Mouse (Mus musculus) E14TG2a.4 (cell line): ENCODE data around the gene Tcf7l1.

Source experiments
- CTCF ChIP-seq: conservative IDR thresholded peaks from 2 replicates; pipeline ENCODE4 v1.5.1; 2014; ENCODE audit warnings: low read length
- NANOG ChIP-seq: IDR thresholded peaks from 2 replicates; pipeline ENCODE4 v1.6.1; 2014; ENCODE audit warnings: borderline replicate concordance, low read length, mixed read lengths
- POU5F1 ChIP-seq: IDR thresholded peaks from 2 replicates; pipeline ENCODE4 v1.6.1; 2014; ENCODE audit warnings: low read length, borderline replicate concordance

DNA sequence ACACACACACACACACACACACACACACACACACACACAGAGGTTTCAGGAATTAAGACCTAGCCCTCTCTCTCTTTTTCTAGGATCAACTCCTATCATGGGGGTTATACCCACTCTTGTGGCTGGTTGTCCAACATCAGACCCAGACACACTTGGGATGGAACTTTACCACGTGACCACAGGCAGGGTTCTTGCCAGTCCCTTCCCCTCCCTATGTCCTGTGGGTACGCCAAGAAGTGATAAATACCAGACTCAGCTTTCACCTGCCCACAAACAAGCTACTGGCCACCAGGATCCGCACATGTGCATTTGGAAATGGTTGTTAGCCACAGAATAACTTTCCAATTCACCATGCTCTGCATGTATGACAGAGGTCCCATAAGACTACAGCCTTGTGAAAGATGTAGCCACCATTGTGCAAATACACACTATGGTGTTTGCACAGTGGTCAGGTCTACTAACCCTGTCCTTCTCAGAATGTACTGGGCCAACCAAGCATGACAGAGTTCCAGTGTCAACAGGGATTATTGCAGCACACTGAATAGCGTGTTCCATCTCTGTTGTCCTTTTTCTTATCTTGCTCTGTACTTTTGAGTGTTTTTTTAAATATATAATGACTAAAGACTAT lies 20.6 kb upstream of the Tcf7l1 start:
- TF ChIP-seq CTCF (no peak), POU5F1 (no peak), NANOG (no peak)
